Mouse (Mus musculus) hindbrain, embryonic 14.5 days (tissue): ENCODE results near the gene Ccdc124. TPM values are rescaled to one million over a fixed set of nuclear protein-coding genes. Genes with fewer than 3 reads are reported as not detected.

ENCODE experiments used
- ATAC-seq: fragments of 200-750 bp; cut with Nextera tagmentation; 2 replicates; pipeline ENCODE4 v1.8.0; 2017; ENCODE audit warnings: moderate number of reproducible peaks, mild to moderate bottlenecking, moderate TSS enrichment, moderate library complexity; ENCODE audit not compliant: low FRiP score
- DNase-seq: peaks from one replicate; pipeline ENCODE4 v3.0.0-alpha.2; 2015; ENCODE audit warnings: low spot score
- H3K27ac ChIP-seq: fragments of 300-500 bp; sonication (generic); 2 replicates; pipeline ENCODE4 v1.5.1; 2014; ENCODE audit warnings: mild to moderate bottlenecking, moderate library complexity
- H3K27me3 ChIP-seq: fragments of 300-500 bp; sonication (generic); 2 replicates; pipeline ENCODE4 v1.6.1; 2014; ENCODE audit warnings: mild to moderate bottlenecking, low read length, mixed read lengths; ENCODE audit not compliant: control insufficient read depth, insufficient read depth
- H3K36me3 ChIP-seq: fragments of 300-500 bp; sonication (generic); replicated peaks from 2 replicates; pipeline ENCODE4 v1.6.1; 2014; ENCODE audit not compliant: control insufficient read depth, insufficient read depth
- H3K4me1 ChIP-seq: fragments of 300-500 bp; sonication (generic); replicated peaks from 2 replicates; pipeline ENCODE4 v1.6.1; 2014; ENCODE audit warnings: antibody characterized with exemption, low read length, mixed read lengths; ENCODE audit not compliant: control insufficient read depth, insufficient read depth
- H3K4me2 ChIP-seq: fragments of 300-500 bp; sonication (generic); replicated peaks from 2 replicates; pipeline ENCODE4 v1.6.1; 2014; ENCODE audit warnings: mild to moderate bottlenecking, moderate library complexity
- H3K4me3 ChIP-seq: fragments of 300-500 bp; sonication (generic); replicated peaks from 2 replicates; pipeline ENCODE4 v1.5.1; 2014; ENCODE audit warnings: mild to moderate bottlenecking, low read length
- H3K9ac ChIP-seq: fragments of 300-500 bp; sonication (generic); 2 replicates; pipeline ENCODE4 v1.6.1; 2014
- H3K9me3 ChIP-seq: fragments of 300-500 bp; sonication (generic); 2 replicates; pipeline ENCODE4 v1.6.1; 2016; ENCODE audit warnings: low read length; ENCODE audit not compliant: control insufficient read depth
- WGBS: fragments of 180-500 bp; shearing (Covaris S2); extraction: QIAGEN DNeasy Blood & Tissue Kit; methylation state at CpG from one replicate; pipeline ENCODE4 v1.1.7; 2014; 5-methylcytosine and 5-hydroxymethylcytosine counted together
- polyA plus RNA-seq: library from polyadenylated mRNA; unstranded; fragments of >200 nt; fragmentation: Nextera tagmentation; extraction: Ambion mirVana; gene quantifications from 2 replicates; pipeline ENCODE4 v1.2.1, GENCODE M21; 2014

The Ccdc124 gene
- polyA plus RNA-seq, 1 experiment from 2014 or later = 158 TPM

DNA sequence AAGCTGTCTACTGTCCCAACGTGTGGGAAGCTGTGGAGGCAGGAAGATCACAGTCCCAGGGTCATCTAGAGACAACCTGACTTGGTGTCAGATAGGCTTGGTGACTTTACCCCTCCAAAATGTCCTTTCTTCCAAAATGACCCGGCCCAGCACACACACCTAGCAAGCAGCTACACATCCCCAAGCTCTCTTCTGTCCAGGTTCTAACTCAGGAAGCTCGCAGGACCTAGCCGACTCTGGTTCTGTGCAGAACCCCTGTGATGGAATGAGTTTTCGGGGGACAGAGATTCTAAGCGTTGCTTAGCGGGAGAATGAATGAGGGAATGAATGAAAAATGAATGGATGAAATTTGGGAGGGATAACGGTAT is 31.7 kb upstream of the Ccdc124 start:
- peaks cover 9% of the 10 kb centered on the region for H3K4me1 ChIP-seq
- peak overlapping the region; percentile 74 for H3K4me2 ChIP-seq
- peak overlapping the region; percentile 76 for H3K4me3 ChIP-seq
- ATAC-seq (peak; percentile 45; the same call in 1 of the 2 replicates), DNase-seq (no peak)
- peaks cover 3% of the 10 kb centered on the region; the same call in 1 of the 2 replicates for H3K27me3 ChIP-seq
- H3K36me3 ChIP-seq = no peaks in the 10 kb centered on the region
- peak overlapping the region; percentile 89 for H3K27ac ChIP-seq
- no peaks in the 10 kb centered on the region for H3K9me3 ChIP-seq
- peak overlapping the region; percentile 90 for H3K9ac ChIP-seq
- WGBS = 14% methylated on average over 8 of the region's 8 CpGs

DNA sequence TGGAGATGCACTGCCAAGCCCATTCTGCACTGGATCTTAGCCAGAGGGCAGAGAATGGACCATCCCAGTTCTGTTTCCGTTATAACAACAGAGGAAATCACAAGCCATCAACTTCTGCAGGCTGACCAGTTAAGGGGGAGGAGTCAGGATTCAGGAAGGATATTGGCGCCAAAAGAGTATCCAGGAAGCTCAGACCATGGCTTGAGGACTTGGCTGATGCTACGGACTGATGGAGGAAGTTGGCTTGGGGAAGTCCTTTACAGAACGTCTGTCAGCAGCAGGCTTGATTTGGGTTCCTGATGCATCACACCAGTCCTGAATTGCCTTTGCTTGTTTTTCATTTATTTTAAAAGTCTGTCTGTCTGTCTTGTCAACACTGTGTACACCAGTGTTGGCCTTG is 30.8 kb upstream of the Ccdc124 start:
- WGBS = 73% methylated on average over 4 of the region's 4 CpGs
- Histone ChIP-seq H3K36me3 (no peaks in the 10 kb centered on the region), H3K27ac (no peak overlapping the region), H3K4me3 (no peak overlapping the region), H3K27me3 (peaks cover 3% of the 10 kb centered on the region; the same call in 1 of the 2 replicates), H3K4me1 (peaks cover 9% of the 10 kb centered on the region), H3K9ac (no peak overlapping the region), H3K9me3 (no peaks in the 10 kb centered on the region), H3K4me2 (no peak overlapping the region)
- ATAC-seq (no peak), DNase-seq (no peak)

DNA sequence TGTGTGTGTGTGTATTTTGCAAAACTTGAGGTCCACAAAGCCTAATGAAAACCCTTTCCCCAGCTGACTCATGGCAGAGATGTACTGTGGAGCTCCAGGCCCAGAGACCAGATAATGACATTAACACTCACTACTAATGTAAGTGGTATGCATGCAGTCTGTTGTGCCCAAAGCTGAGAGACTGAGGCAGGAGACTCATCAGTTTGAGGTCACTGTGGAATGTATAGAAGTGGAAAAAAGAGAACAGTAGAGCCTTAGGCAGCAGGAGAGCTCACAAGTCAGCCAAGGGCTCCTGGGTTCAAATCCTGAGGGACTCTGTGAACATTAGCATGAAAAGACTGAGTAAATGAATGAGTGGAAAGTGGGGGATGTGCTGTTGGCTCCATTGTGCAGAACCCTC is 29.8 kb upstream of the Ccdc124 start:
- H3K9me3 ChIP-seq = no peaks in the 10 kb centered on the region
- no peak overlapping the region for H3K4me2 ChIP-seq
- no peak overlapping the region for H3K9ac ChIP-seq
- peaks cover 9% of the 10 kb centered on the region for H3K4me1 ChIP-seq
- no peak overlapping the region for H3K27ac ChIP-seq
- peaks cover 3% of the 10 kb centered on the region; the same call in 1 of the 2 replicates for H3K27me3 ChIP-seq
- ATAC-seq = no peak
- no peak for DNase-seq
- no peak overlapping the region for H3K4me3 ChIP-seq
- H3K36me3 ChIP-seq = no peaks in the 10 kb centered on the region

DNA sequence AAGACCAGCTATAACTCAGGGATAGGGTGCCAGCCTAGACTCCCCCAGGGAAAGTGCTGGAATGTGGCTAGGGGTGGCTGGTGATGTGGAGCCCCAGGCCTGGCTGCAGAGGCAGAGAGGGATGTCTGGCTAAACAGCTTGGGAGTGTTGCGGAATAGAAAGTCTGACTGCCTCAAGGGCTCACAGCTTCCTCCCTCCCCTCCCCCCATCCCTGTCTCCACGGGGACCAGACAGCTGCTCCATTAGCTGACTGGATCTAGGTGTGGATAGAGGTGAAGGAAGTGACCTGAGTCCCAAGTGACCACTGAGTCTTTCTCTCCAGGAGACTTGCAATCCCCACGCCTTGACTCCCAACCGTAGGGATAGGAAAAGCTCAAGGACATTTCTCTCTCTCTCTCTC is 29.4 kb upstream of the Ccdc124 start:
- ATAC-seq = no peak
- no peak overlapping the region for H3K4me3 ChIP-seq

DNA sequence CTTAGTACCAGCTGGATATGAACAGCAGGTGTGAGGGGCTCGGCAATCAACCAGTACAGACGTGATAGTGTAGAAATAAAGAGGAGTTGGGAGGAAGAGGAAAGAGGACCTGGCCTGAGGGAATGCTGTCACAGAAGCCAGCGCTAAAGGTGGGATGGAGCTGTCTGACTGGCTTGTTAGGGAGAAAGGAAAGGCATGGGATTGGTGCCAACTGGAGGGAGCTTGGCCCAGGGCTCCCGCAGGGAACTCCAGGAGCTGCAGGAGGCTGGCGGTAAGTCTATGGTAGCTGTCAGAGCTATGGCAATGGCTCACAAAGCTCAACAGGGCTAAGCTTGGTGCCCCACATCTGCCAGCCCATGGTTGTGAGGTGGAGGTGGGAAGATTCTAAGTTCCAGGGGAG is 28.5 kb upstream of the Ccdc124 start:
- no peak overlapping the region for H3K9ac ChIP-seq

More for the DNA sequence above, 29.4 kb upstream of the Ccdc124 start:
- DNase-seq = no peak
- Histone ChIP-seq H3K4me1 (peaks cover 13% of the 10 kb centered on the region), H3K27ac (no peak overlapping the region), H3K4me2 (no peak overlapping the region), H3K9me3 (no peaks in the 10 kb centered on the region), H3K36me3 (no peaks in the 10 kb centered on the region), H3K9ac (no peak overlapping the region), H3K27me3 (peaks cover 3% of the 10 kb centered on the region; the same call in 1 of the 2 replicates)
- WGBS = 55% methylated on average over 4 of the region's 4 CpGs

DNA sequence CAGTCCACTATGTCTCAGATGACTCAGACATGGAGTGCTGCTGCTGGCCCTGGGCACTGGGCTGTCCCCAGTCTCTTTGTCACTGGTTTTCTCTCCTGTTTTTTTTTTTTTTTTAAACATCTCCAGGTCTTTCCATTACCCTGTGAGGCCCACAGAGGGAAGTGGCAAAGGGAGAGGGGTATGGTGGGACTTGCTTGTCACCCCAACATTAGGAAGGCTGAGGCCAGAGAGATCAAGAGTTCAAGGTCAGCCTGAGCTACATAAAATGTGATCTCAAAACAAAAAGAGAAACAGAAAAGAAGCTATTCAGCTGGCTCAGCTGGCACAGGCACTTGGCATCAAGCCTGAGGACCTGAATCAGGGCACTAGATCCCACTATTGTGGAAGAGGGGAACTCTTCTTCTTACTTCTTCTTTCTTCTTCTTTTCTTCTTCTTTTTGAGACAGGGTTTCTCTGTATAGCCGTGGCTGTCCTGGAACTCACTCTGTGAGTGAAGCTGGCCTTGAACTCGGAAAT is 27.2 kb upstream of the Ccdc124 start:
- H3K27me3 ChIP-seq = peaks cover 3% of the 10 kb centered on the region; the same call in 1 of the 2 replicates
- 86% methylated on average over 2 of the region's 2 CpGs for WGBS
- H3K9me3 ChIP-seq = no peaks in the 10 kb centered on the region
- no peak overlapping the region for H3K4me3 ChIP-seq
- no peak overlapping the region for H3K4me2 ChIP-seq
- no peaks in the 10 kb centered on the region for H3K36me3 ChIP-seq
- H3K9ac ChIP-seq = no peak overlapping the region
- H3K4me1 ChIP-seq = peaks cover 8% of the 10 kb centered on the region
- no peak for DNase-seq
- ATAC-seq = no peak
- no peak overlapping the region for H3K27ac ChIP-seq

More for the DNA sequence above, 28.5 kb upstream of the Ccdc124 start:
- Histone ChIP-seq H3K27ac (no peak overlapping the region), H3K4me3 (no peak overlapping the region), H3K4me2 (no peak overlapping the region), H3K9me3 (no peaks in the 10 kb centered on the region), H3K27me3 (peaks cover 3% of the 10 kb centered on the region; the same call in 1 of the 2 replicates), H3K4me1 (peaks cover 12% of the 10 kb centered on the region), H3K36me3 (no peaks in the 10 kb centered on the region)
- WGBS = 36% methylated on average over 5 of the region's 5 CpGs
- ATAC-seq = no peak
- DNase-seq = no peak

DNA sequence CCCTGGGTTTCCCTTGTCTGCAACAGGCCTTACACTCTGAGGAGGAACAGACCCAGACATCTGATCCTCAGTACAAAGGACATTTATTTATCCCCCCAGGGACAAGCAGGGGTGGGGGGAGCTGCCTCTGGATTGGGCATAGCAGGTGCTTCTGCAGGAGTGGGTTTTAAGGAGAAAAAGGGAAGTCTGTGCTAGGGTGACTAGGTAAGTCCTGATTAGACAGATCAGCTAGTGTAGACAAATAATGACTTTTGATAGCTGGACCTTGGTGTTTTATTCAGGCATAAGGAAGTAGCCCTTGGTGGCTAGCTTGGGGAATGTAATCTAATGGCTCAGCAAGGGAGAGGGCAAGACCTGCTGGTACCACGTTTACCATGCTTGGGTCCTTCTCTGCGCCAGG is 25.5 kb upstream of the Ccdc124 start:
- Histone ChIP-seq H3K27ac (no peak overlapping the region), H3K4me3 (no peak overlapping the region), H3K27me3 (peaks cover 12% of the 10 kb centered on the region), H3K4me2 (no peak overlapping the region), H3K9ac (no peak overlapping the region), H3K9me3 (no peaks in the 10 kb centered on the region), H3K4me1 (peaks cover 8% of the 10 kb centered on the region), H3K36me3 (peaks cover 17% of the 10 kb centered on the region)
- ATAC-seq = no peak
- 89% methylated on average over 2 of the region's 2 CpGs for WGBS
- no peak for DNase-seq

DNA sequence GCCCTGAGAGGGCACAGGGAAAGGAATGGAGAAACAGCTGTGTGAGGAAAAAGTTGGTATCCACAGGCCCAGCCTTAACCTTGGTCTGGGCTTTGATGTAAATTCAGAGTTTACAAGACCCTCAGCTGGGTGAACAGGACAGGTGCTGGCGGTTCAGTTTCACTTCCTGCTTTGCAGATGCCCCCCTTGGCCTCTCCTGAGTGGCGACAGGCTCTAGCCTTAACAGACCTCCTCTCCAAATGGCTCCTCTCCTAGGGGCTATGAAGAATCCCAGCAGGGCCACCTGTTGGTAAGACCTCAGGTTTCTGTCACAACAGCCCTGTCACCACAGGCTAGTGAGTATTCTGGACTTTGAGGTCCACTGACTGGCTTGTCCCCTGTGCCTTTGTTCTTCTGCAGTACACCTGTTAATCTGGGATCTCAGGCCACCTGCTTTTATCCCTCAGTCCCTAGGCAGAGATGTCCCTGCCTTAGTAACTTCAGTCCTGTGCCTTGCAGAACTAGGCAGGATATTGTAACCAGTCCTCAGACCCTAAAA is 25.0 kb upstream of the Ccdc124 start:
- no peak for DNase-seq
- peak overlapping the region; percentile 48 for H3K9ac ChIP-seq
- H3K4me1 ChIP-seq = peaks cover 8% of the 10 kb centered on the region
- H3K27ac ChIP-seq = peak overlapping the region; percentile 15; the same call in 1 of the 2 replicates
- H3K36me3 ChIP-seq = peaks cover 22% of the 10 kb centered on the region
- H3K9me3 ChIP-seq = no peaks in the 10 kb centered on the region
- H3K27me3 ChIP-seq = peaks cover 17% of the 10 kb centered on the region
- WGBS = 64% methylated on average over 2 of the region's 2 CpGs
- H3K4me3 ChIP-seq = no peak overlapping the region
- ATAC-seq = no peak
- no peak overlapping the region; the same call in 1 of the 2 replicates for H3K4me2 ChIP-seq

DNA sequence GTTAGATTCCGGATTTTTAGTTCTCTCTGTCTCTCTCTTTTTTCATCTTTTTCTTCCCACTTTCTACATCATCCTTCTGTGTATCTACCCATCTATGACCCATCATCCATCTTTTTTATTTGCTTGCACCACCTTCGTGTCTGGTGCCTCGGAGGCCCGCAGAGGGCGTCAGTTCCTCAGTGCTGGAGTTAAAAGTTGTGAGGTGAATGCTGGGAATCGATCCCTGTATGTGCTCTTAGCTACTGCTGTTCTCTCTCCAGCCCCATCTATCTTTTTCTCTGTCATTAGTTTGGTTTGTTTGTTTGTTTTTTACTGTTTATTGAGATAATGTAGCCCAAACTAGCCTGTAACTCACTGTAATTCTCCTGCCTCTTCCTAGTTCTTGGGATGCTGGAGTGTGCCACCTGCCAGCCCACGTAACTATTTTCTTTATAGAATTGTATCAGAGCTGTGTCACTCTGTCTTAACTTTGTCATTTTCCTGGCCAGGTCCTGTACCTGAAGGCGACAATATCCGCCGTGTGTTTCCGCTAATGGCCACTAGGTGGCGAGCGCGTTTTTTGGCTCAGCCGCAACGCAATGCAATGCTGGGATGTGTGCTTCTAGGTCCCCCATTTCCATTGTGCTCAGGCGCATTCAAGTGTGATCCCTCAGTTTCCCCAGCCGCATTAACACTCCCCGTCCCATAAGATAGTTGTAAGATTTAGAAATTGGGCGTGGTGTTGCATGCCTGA is 24.1 kb upstream of the Ccdc124 start:
- DNase-seq (peak; percentile 95), ATAC-seq (peak; percentile 55)
- peaks cover 23% of the 10 kb centered on the region for H3K27me3 ChIP-seq
- H3K9me3 ChIP-seq = no peaks in the 10 kb centered on the region
- peaks cover 29% of the 10 kb centered on the region for H3K36me3 ChIP-seq
- peak overlapping the region; percentile 69 for H3K9ac ChIP-seq
- H3K27ac ChIP-seq = peak overlapping the region; percentile 80
- H3K4me1 ChIP-seq = peaks cover 8% of the 10 kb centered on the region
- H3K4me2 ChIP-seq = peak overlapping the region; percentile 79
- H3K4me3 ChIP-seq = peak overlapping the region; percentile 66
- WGBS = 1% methylated on average over 20 of the region's 20 CpGs
